Mouse (Mus musculus) embryo, embryonic 10 days (tissue): ENCODE results near the gene Prkar1a.

Experiments
- DNase-seq: peaks from one replicate; pipeline ENCODE4 v3.0.0-alpha.2; 2015; ENCODE audit warnings: low spot score

The Prkar1a gene

GRCm38 (mm10) chr11:109649206-109649605 lies at the start of gene Prkar1a:
Gene Prkar1a, plus strand, starts transcription at chr11:109649405.
- no peak for DNase-seq

- no peak for DNase-seq
Measured at GRCm38 (mm10) chr11:109607600-109607999, 41.6 kb upstream of the Prkar1a start.

- DNase-seq, result no peak
Measured at GRCm38 (mm10) chr11:109608976-109609625, 40.1 kb upstream of the Prkar1a start.

GRCm38 (mm10) chr11:109610046-109610794 lies 39.0 kb upstream of the Prkar1a start:
- DNase-seq, result peak; percentile 12

- no peak for DNase-seq
Measured at GRCm38 (mm10) chr11:109610795-109611302, 38.4 kb upstream of the Prkar1a start.

- peak; percentile 98 for DNase-seq
Measured at GRCm38 (mm10) chr11:109611303-109612149, 37.7 kb upstream of the Prkar1a start, which contains the start of gene Wipi1. Gene Wipi1, minus strand, starts transcription at chr11:109611967.

- no peak for DNase-seq
Measured at GRCm38 (mm10) chr11:109612871-109613529, 36.2 kb upstream of the Prkar1a start.

GRCm38 (mm10) chr11:109615286-109615685 lies 33.9 kb upstream of the Prkar1a start:
- DNase-seq, result no peak

- no peak for DNase-seq
Measured at GRCm38 (mm10) chr11:109616352-109616751, 32.9 kb upstream of the Prkar1a start.

- DNase-seq, result no peak
Measured at GRCm38 (mm10) chr11:109616766-109617165, 32.4 kb upstream of the Prkar1a start.

- peak; percentile 81 for DNase-seq
Measured at GRCm38 (mm10) chr11:109619055-109619454, 30.1 kb upstream of the Prkar1a start.

- DNase-seq, result no peak
Measured at GRCm38 (mm10) chr11:109620356-109620755, 28.8 kb upstream of the Prkar1a start.

- peak; percentile 79 for DNase-seq
Measured at GRCm38 (mm10) chr11:109621183-109621582, 28.0 kb upstream of the Prkar1a start.

- peak; percentile 42 for DNase-seq
Measured at GRCm38 (mm10) chr11:109622518-109623037, 26.6 kb upstream of the Prkar1a start.

GRCm38 (mm10) chr11:109623238-109623637 lies 26.0 kb upstream of the Prkar1a start:
- DNase-seq, result no peak

GRCm38 (mm10) chr11:109627648-109628047 lies 21.6 kb upstream of the Prkar1a start:
- DNase-seq, result no peak

GRCm38 (mm10) chr11:109628099-109628498 lies 21.1 kb upstream of the Prkar1a start:
- no peak for DNase-seq

GRCm38 (mm10) chr11:109629021-109629521 lies 20.1 kb upstream of the Prkar1a start:
- peak; percentile 19 for DNase-seq

GRCm38 (mm10) chr11:109634928-109635327 lies 14.3 kb upstream of the Prkar1a start:
- peak; percentile 19 for DNase-seq

GRCm38 (mm10) chr11:109635871-109636395 lies 13.3 kb upstream of the Prkar1a start:
- DNase-seq, result no peak
